Mouse (Mus musculus) erythroblast, adult 5-6 weeks (primary cell): ENCODE data around the gene Cdkn1b. TPM values are rescaled to one million over a fixed set of nuclear protein-coding genes. Genes with fewer than 3 reads are reported as not detected.

Source experiments
- ATAC-seq: replicated peaks from 2 replicates; pipeline ENCODE4 v1.8.0; 2016; ENCODE audit warnings: moderate number of reproducible peaks, mild to moderate bottlenecking, moderate TSS enrichment, inconsistent platforms; ENCODE audit not compliant: poor library complexity, low FRiP score, severe bottlenecking
- total RNA-seq, 2 experiments: library from RNA; stranded (forward) in 1 of 2; stranded (reverse) in 1 of 2; fragments of 150-400 nt in 1 of 2; fragments of 200-764, 138-1000 nt in 1 of 2; gene quantifications; 2 replicates each; pipeline versions ENCODE4 v1.2.3 to v1.2.4; 2015 to 2017; ENCODE audit warnings: low replicate concordance in 2 of 2

Cdkn1b gene
- total RNA-seq, 2 experiments from 2014 or later, result 258 to 386 TPM

- ATAC-seq, result no peak
These were observed 41.8 kb downstream of the Cdkn1b start for GRCm38 (mm10) chr6:134961858-134962517.

DNA sequence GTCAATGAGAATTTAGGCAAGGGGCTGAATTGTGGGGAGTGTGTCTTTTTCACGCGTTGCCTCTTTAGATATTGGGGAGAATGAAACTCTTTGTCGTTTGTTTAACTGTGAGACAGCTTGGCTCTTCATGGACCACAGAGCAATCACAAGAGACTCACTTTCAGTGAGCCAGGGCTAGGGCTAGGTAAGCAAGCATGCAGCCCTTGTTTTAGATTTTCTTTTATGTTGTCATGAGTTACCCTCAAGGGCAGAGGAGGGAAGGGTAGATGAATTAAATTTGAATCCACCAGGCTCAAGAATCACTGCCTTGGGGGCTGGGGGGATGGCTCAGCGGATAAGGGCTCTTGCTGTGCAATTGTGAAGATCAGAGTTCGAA, 42.3 kb downstream of the Cdkn1b start:
- no peak for ATAC-seq

DNA sequence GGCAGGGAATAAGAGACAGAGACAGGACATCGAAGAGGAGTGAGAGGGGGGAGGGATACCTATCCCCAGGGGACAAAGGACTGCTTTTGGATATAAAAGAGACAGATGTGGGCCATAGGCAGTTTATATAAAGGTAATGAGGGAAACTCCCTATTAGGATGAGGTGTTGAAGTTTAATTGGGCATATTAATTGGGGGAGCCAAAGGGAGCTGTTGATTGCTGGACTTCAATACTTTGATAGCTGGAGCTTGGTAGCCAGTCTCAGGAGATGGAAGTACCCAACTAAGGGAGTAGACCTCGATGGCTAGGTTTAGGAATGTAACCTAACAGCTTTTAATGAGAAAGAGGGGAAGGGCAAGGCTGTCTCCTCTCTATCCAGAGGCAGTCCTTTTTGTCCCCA, 43.7 kb downstream of the Cdkn1b start:
- ATAC-seq, result no peak

GRCm38 (mm10) chr6:134966681-134967080, 46.5 kb downstream of the Cdkn1b start:
- ATAC-seq, result no peak

DNA sequence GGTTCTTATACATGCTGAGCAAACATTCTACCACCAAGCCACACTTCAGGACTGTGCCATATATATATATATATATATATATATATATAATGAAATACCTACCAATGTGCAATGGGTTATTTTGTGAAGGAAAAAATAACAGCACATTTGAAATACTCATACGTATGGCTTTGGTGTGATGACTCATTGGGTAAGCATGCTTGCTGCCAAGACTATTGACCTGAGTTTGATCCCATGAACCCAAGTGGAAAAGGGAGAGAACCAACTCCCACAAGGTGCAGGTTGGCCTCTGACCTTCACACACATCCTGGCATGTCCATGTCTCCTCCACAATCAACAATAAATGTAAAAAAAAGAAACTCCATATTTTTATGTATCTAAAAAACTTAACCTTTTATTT, 48.1 kb downstream of the Cdkn1b start:
- ATAC-seq, result no peak

DNA sequence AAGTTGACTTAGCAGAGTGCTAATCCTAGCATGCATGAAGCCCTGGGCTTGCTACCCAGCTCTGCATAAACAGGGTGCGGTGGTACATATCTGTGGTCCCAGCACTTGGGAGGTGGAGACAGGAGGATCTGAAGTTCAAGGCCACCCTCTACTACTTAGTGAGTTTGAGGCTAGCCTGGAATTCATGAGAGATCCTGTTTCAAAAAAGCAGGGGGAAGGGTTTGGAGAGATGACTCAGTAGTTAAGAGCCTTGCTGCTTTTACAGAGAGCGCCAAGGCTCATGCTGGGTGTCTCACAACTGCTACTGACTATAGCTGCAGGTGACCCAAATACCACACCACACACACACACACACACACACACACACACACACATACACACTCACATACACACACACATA, 49.3 kb downstream of the Cdkn1b start:
- ATAC-seq, result no peak

DNA sequence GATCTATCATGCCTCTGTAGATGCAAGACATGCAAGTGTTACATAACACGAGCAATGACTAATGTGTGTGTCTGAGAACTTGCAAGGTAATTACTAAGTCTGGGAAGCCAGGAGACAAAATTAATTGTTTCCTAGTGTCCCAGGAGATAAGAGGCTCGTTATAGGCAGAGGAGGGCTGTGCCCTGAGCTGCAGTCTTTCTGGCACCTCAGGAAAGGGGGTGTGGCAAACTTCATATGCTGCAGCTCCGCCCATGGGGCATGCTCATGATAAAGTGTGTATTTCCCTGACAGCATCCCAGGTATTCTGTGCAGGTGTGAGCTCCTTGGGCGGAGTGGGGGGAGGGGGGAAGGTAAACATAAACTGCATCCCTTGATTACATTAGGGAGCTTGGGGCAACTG, 51.9 kb downstream of the Cdkn1b start:
- peak; percentile 75 for ATAC-seq

Other genes with a start within 250 kb of the Cdkn1b start
- 2.3 TPM in 1 of 2 replicates, not detected in the other for gene Dusp16, start 127.8 kb upstream of the Cdkn1b start, total RNA-seq (2015; ENCODE audit: low replicate concordance)
- gene Dusp16, start 127.8 kb upstream of the Cdkn1b start, total RNA-seq (2017; ENCODE audit: low replicate concordance), result 0.94 and 3.8 TPM in 2 replicates
- gene Crebl2, start 90.2 kb upstream of the Cdkn1b start, total RNA-seq (2015; ENCODE audit: low replicate concordance), result 23.0 and 23.2 TPM in 2 replicates
- 26.0 and 49.9 TPM in 2 replicates for gene Crebl2, start 90.2 kb upstream of the Cdkn1b start, total RNA-seq (2017; ENCODE audit: low replicate concordance)
- 2.7 and 5.0 TPM in 2 replicates for gene Gpr19, start 21.8 kb upstream of the Cdkn1b start, total RNA-seq (2015; ENCODE audit: low replicate concordance)
- 2.1 and 8.3 TPM in 2 replicates for gene Gpr19, start 21.8 kb upstream of the Cdkn1b start, total RNA-seq (2017; ENCODE audit: low replicate concordance)
- gene Apold1, start 61.3 kb downstream of the Cdkn1b start, total RNA-seq (2015; ENCODE audit: low replicate concordance), result 0.19 and 2.1 TPM in 2 replicates
- 4.9 and 6.4 TPM in 2 replicates for gene Apold1, start 61.3 kb downstream of the Cdkn1b start, total RNA-seq (2017; ENCODE audit: low replicate concordance)
- 29.8 and 34.9 TPM in 2 replicates for gene Ddx47, start 91.2 kb downstream of the Cdkn1b start, total RNA-seq (2015; ENCODE audit: low replicate concordance)
- 40.4 and 64.3 TPM in 2 replicates for gene Ddx47, start 91.2 kb downstream of the Cdkn1b start, total RNA-seq (2017; ENCODE audit: low replicate concordance)
- gene Gprc5a, start 145.2 kb downstream of the Cdkn1b start, total RNA-seq (2015; ENCODE audit: low replicate concordance), result not detected in 2 replicates
- gene Gprc5a, start 145.2 kb downstream of the Cdkn1b start, total RNA-seq (2017; ENCODE audit: low replicate concordance), result not detected in 2 replicates
- gene Gprc5d, start 197.9 kb downstream of the Cdkn1b start, total RNA-seq (2015; ENCODE audit: low replicate concordance), result not detected in 2 replicates
- gene Gprc5d, start 197.9 kb downstream of the Cdkn1b start, total RNA-seq (2017; ENCODE audit: low replicate concordance), result not detected in 2 replicates